Mouse (Mus musculus): ENCODE data around the gene Tep1.

DNA sequence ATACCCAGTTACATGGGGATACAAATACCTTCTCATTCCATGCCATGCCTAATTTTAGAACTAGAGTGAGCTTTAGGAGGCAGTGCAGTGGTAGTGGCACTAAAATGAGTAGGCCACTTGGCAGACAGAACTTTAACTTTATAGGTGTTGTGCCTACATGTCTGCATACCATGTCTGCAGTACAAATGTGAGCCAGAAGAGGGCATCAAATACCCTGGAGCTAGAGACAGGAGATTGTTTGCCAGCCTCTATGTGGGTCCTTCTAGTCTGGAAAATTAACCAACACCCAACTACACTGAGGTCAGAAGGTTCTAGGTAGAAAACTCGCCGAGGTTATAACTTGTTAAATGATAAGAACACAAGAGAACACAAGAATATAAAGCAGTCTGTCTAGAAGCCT lies 71.8 kb downstream of the Tep1 start:
- TF ChIP-seq POLR2A (IDR thresholded peaks at IDR 0.05; ENCODE audit: control insufficient read depth, low read depth, low read length) (no peak), CTCF (IDR thresholded peaks at IDR 0.05; ENCODE audit: control insufficient read depth, insufficient read depth, insufficient replicate concordance, low read depth, low read length) (no peak)
